Mouse (Mus musculus) forebrain, embryonic 13.5 days (tissue): ENCODE data around the gene Pard3b. TPM values are rescaled to one million over a fixed set of nuclear protein-coding genes. Genes with fewer than 3 reads are reported as not detected.
"Not testable (repeated sequence)": the region's sequence is repeated elsewhere in the genome, so short reads cannot be mapped to it uniquely, and the experiment has no call there.

Experiments used
- ATAC-seq: fragments of 200-750 bp; cut with Nextera tagmentation; 2 replicates; pipeline ENCODE4 v1.8.0; 2017
- H3K27ac ChIP-seq: fragments of 300-500 bp; sonication (generic); 2 replicates; pipeline ENCODE4 v1.5.1; 2015; ENCODE audit warnings: inconsistent platforms, mild to moderate bottlenecking, moderate library complexity
- H3K27me3 ChIP-seq: fragments of 300-500 bp; sonication (generic); 2 replicates; pipeline ENCODE4 v1.6.1; 2015; ENCODE audit warnings: mild to moderate bottlenecking, inconsistent platforms
- H3K36me3 ChIP-seq: fragments of 300-500 bp; sonication (generic); 2 replicates; pipeline ENCODE4 v1.6.1; 2015; ENCODE audit warnings: mild to moderate bottlenecking, inconsistent platforms; ENCODE audit not compliant: poor library complexity, severe bottlenecking
- H3K4me1 ChIP-seq: fragments of 300-500 bp; sonication (generic); 2 replicates; pipeline ENCODE4 v1.6.1; 2015; ENCODE audit warnings: inconsistent platforms
- H3K4me2 ChIP-seq: fragments of 300-500 bp; sonication (generic); 2 replicates; pipeline ENCODE4 v1.6.1; 2015; ENCODE audit warnings: inconsistent platforms, mild to moderate bottlenecking, moderate library complexity
- H3K4me3 ChIP-seq: fragments of 300-500 bp; sonication (generic); 2 replicates; pipeline ENCODE4 v1.5.1; 2015; ENCODE audit warnings: mild to moderate bottlenecking, inconsistent platforms
- H3K9ac ChIP-seq: fragments of 300-500 bp; sonication (generic); 2 replicates; pipeline ENCODE4 v1.6.1; 2015; ENCODE audit warnings: mild to moderate bottlenecking, inconsistent platforms
- H3K9me3 ChIP-seq: fragments of 300-500 bp; sonication (generic); replicated peaks from 2 replicates; pipeline ENCODE4 v1.6.1; 2016; ENCODE audit warnings: inconsistent platforms
- WGBS: fragments of 180-500 bp; shearing (Covaris S2); methylation state at CpG from one replicate; pipeline ENCODE4 v1.1.7; 2015; 5-methylcytosine and 5-hydroxymethylcytosine counted together
- polyA plus RNA-seq: library from polyadenylated mRNA; unstranded; fragments of >200 nt; fragmentation: Nextera tagmentation; extraction: Ambion mirVana; gene quantifications from 2 replicates; pipeline ENCODE4 v1.2.1, GENCODE M21; 2015

Pard3b gene
- polyA plus RNA-seq, 1 experiment from 2014 or later, result 10.5 TPM

DNA sequence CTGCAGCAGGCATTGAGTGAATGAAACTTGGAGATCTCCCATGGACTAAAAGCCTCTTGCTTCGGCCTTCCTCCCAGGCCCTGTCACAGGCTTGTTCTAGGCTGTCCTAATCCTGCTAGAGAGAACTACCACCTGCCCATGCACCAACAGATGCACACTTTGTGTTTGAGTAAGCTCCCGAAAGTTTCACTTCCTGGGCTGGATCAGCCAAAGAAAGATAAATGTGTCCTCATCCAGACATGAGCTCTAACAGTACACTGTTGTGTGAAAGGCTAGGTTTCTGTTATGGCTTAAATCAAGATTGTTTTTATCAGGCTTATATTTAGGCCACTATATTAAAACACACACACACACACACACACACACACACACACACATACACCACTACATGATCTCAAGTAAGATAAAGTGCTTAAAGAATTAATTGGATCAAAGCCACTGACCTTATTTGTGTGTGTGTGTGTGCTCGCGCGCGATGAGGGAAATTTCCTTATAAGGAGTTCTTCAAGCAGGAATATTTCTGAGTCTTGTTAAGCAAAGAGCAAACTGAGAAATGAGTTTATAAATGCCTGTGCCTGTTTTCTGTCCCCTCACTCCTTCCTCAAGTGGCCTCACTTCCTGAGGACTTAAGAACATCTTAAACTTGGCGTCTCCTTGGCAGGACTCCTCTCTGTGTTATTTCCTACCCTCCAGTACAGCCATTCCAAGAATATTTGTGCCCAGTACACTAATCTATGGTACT is 940.6 kb downstream of the Pard3b start:
- no peak for ATAC-seq
- Histone ChIP-seq H3K4me2 (no peak overlapping the region), H3K9ac (no peak overlapping the region), H3K27me3 (no peaks in the 10 kb centered on the region), H3K9me3 (no peaks in the 10 kb centered on the region), H3K4me1 (peaks cover 9% of the 10 kb centered on the region), H3K4me3 (no peak overlapping the region), H3K27ac (no peak overlapping the region), H3K36me3 (no peaks in the 10 kb centered on the region)
- WGBS, result 81% methylated on average over 7 of the region's 7 CpGs

DNA sequence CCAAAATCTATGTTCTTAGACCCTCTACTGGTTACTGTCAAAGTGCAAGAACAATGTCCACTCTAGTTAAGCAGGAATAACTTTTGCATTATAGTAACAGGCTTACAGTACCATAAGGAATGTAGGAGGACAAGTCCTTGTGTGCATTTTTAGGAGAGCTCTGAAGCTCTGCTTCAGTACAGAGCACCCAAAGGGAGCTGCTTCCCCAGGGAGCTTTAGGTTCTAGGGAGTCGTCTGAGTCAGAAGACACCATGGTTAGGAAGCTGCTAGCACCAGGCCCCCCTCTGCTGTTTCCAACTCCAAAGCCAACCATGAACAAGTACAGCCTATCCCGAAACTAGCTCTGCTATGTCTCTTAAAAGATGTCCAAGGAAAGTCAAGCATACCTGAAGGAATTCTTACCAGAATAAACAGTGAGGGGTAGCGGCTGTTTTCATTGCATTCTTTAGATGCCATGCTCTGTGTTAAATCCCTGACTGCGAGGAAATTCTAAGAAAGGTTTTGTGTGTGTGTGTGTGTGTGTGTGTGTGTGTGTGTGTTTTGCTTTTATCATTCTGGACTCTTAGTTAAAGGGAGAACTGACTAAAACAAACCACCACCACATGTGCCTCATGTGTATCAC is 941.8 kb downstream of the Pard3b start:
- Histone ChIP-seq H3K4me1 (peaks cover 9% of the 10 kb centered on the region), H3K9me3 (no peaks in the 10 kb centered on the region), H3K27me3 (no peaks in the 10 kb centered on the region), H3K9ac (no peak overlapping the region), H3K4me3 (no peak overlapping the region), H3K36me3 (no peaks in the 10 kb centered on the region), H3K27ac (no peak overlapping the region), H3K4me2 (no peak overlapping the region)
- no peak for ATAC-seq
- WGBS, result 56% methylated on average over 4 of the region's 4 CpGs

DNA sequence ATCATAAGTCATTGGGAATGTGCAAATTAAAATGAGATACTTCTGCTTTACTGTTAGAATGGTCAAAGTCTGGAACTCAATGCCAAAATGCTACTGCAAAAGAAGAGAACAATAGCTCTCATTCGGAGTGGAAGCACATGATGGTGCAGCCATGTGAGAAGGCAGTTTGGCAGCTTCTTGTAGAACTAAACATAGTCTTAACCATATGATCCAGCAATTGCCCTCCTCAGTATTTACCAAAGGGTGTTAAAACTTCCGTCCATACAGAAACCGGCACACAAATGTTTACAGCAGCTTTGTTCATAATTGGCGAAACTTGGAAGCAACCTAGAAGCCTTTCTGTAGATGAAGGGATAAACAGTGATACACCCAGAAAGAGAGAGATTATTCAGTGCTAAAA is 943.9 kb downstream of the Pard3b start:
- Histone ChIP-seq H3K4me1 (peaks cover 7% of the 10 kb centered on the region), H3K9ac (no peak overlapping the region), H3K27ac (no peak overlapping the region), H3K36me3 (no peaks in the 10 kb centered on the region), H3K27me3 (no peaks in the 10 kb centered on the region), H3K4me2 (no peak overlapping the region), H3K9me3 (no peaks in the 10 kb centered on the region), H3K4me3 (no peak overlapping the region)
- 68% methylated on average over 4 of the region's 4 CpGs for WGBS
- no peak for ATAC-seq

DNA sequence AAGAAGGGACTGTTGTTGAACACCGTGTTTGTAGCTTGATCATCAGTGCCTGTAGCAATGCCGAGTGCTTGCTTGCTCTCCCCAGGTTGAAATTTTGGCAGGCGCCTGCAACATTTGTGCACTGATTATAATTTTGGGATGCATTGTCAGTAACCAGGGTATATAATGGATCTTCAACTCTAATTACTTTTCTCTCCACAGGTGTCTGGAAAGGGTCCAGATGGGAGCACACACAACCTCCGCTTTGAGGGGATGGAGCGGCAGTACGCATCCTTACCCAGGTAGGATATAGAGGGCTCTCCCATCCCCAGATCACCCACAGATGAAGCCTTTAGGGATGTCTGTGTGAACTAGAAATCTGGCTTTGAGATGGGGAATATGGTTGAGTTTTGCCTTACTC is 948.9 kb downstream of the Pard3b start:
- Histone ChIP-seq H3K27me3 (no peaks in the 10 kb centered on the region), H3K4me2 (no peak overlapping the region), H3K9me3 (no peaks in the 10 kb centered on the region), H3K4me3 (no peak overlapping the region), H3K9ac (no peak overlapping the region), H3K4me1 (peaks cover 15% of the 10 kb centered on the region), H3K36me3 (no peaks in the 10 kb centered on the region), H3K27ac (no peak overlapping the region)
- WGBS, result 74% methylated on average over 6 of the region's 6 CpGs
- ATAC-seq, result no peak

DNA sequence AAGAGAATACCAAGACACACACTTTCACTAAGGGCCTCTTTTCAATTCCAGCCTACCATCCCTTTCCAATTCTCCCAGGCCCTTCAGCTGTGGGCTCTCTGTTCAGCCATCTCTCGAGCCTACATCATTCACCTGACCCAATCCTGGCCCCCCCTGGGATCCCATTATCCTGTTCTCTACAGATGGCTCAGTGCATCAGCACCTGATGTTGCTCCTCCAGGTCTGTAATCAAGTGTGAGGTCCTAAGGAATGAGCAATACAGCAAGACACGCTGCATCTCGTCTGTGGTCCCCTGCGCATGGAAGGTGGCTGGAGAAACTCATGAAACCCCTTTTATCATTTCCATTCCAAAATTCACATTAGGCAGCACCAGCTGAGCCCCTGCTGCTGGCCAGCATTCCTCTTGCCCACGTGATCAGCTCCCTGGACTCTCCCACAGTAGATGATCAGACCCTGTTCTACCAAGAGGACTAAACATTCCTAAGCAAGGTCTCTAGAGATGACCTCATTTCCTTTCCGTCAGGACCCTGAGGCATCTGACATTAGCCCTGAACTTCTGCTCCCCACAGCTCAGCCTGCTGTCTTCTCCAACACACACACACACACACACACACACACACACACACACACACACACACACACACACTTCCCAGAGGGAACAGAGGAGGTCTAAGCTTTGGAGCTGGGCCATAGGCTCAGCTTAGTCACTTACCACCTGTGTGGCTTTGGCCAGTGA is 952.8 kb downstream of the Pard3b start:
- Histone ChIP-seq H3K4me2 (no peak overlapping the region), H3K27me3 (no peaks in the 10 kb centered on the region), H3K9ac (no peak overlapping the region), H3K4me3 (no peak overlapping the region), H3K27ac (0 out of 2 replicates have a peak overlapping the region, but pooled peaks have one; percentile 10), H3K4me1 (peaks cover 9% of the 10 kb centered on the region; the same call in 1 of the 2 replicates), H3K36me3 (no peaks in the 10 kb centered on the region), H3K9me3 (no peaks in the 10 kb centered on the region)
- ATAC-seq, result no peak
- WGBS, result 66% methylated on average over 6 of the region's 6 CpGs

DNA sequence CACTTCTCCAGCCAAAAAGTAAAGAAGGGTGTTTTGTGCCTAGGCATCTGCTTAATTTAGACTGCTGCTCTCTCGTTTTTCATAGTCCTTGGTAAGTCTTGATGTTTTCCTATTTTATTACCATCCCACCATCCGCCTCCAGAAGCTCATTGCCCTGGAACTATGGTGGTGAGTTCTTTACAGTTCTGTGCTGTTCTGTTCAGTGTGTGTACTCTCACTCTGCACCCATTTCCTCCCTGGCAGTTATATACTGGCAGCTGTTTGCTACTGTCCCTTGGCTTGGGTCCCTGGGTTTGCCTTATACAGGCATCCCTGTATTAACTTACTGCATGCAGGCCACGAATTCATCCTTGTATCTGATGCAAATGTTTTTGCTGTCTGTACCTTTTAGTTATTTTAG is 956.8 kb downstream of the Pard3b start:
- Histone ChIP-seq H3K27ac (no peak overlapping the region), H3K9ac (no peak overlapping the region), H3K36me3 (no peaks in the 10 kb centered on the region), H3K4me1 (peaks cover 9% of the 10 kb centered on the region; the same call in 1 of the 2 replicates), H3K4me3 (no peak overlapping the region), H3K27me3 (no peaks in the 10 kb centered on the region), H3K4me2 (no peak overlapping the region), H3K9me3 (no peaks in the 10 kb centered on the region)
- WGBS, result 84% methylated on average over 3 of the region's 3 CpGs
- no peak for ATAC-seq

DNA sequence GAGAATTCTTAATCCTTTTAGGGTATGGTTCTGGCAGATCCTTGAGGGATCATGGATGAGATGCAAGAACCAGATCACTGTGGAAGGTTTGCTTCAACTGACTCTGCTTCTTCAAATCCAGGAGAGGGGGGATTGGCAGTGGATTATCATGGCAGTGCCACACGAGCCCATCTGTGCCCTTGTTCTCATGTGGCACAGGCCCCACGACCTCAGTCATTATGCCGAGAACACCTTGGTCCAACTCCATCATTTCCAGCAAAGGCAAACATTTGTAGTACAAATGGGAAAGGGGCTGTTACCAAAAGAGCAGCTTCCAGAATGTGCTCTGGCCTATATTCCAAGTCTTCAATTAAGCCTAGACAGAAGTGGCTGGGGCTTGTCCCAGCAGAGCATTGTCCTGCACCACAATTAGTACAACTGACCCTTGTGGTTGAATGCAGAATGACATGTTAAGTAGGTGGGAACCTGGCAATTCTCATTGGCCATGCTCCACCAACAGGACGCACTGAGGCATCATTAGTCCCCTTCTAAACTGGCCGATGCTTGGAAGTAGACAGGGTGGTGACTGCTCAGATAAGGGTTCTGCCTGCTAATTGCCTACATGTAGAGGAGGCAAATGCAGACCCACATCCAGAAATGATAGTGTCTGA is 959.3 kb downstream of the Pard3b start:
- no peak overlapping the region for H3K9ac ChIP-seq
- WGBS, result 76% methylated on average over 5 of the region's 5 CpGs
- H3K36me3 ChIP-seq, result no peaks in the 10 kb centered on the region
- no peak for ATAC-seq
- no peak overlapping the region for H3K4me2 ChIP-seq
- H3K27me3 ChIP-seq, result no peaks in the 10 kb centered on the region
- no peaks in the 10 kb centered on the region for H3K4me1 ChIP-seq
- no peaks in the 10 kb centered on the region for H3K9me3 ChIP-seq
- no peak overlapping the region for H3K27ac ChIP-seq
- H3K4me3 ChIP-seq, result no peak overlapping the region

DNA sequence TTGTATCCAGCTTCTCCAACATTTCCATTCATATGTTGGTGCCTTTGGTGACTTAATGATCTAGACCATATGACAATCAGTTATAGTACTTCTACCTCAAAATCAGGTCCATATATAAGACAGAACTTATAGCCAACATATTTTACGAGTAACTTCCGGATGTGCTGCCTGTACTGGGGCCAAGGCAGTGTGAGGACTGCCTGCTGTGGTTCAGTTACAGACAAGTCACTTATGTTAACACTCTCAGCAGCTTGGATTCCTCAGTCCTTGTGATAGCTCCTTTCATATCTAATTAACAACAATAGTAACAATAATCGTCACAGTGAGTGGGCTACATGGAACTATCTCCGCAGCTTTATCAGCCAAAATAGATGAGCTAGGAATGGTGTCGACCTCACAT is 959.9 kb downstream of the Pard3b start:
- 92% methylated on average over 5 of the region's 5 CpGs for WGBS
- ATAC-seq, result no peak
- no peak overlapping the region for H3K9ac ChIP-seq
- H3K27ac ChIP-seq, result no peak overlapping the region
- no peaks in the 10 kb centered on the region for H3K9me3 ChIP-seq
- no peaks in the 10 kb centered on the region for H3K4me1 ChIP-seq
- no peak overlapping the region for H3K4me2 ChIP-seq
- no peaks in the 10 kb centered on the region for H3K36me3 ChIP-seq
- no peaks in the 10 kb centered on the region for H3K27me3 ChIP-seq
- H3K4me3 ChIP-seq, result no peak overlapping the region

DNA sequence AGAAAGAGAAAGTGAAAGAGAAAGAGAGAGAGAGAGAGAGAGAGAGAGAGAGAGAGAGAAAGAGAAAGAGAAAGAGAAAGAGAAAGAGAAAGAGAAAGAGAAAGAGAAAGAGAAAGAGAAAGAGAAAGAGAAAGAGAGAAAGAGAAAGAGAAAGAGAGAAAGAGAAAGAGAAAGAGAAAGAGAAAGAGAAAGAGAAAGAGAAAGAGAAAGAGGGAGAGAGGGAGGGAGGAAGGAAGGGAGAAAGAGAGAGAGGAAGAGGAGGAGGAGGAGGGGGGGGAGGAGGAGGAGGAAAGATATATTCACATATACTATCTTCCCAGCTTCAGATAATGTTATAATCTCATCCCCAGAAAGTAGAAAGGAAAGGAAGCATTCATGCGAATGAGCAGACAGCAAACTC is 966.0 kb downstream of the Pard3b start:
- WGBS, result 97% methylated on average over 1 of the region's 1 CpGs
- H3K27me3 ChIP-seq, H3K4me1 ChIP-seq, H3K4me2 ChIP-seq, H3K9ac ChIP-seq, H3K36me3 ChIP-seq, ATAC-seq, H3K4me3 ChIP-seq, H3K27ac ChIP-seq, H3K9me3 ChIP-seq: not testable (repeated sequence)

DNA sequence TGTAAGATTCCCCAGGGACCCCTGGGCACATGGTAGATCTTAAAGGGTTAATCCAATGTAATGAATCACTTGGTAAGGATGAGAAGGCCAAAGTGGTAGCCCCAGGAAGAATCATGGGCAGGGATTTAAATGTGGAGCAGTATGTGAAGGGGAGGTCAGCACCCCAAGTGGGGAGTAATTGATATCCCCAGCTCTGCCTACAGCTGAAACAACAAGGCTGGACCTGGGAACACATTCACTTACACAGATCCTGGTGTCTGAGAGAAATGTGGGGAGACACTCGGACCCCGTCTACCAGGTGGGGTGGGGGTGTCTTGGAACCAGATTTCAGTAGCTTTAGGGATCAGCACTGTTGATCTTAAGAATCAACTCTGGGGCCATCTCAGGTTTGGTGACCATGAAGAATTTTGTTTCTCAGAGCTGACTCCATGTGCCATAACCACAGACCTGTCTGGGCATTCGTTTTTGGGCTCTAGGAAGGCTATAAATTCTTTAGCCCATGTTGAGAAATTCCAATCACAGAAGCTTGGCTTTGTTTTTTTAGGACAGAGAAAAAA is 979.6 kb downstream of the Pard3b start:
- Histone ChIP-seq H3K9ac (no peak overlapping the region), H3K4me3 (no peak overlapping the region), H3K9me3 (no peaks in the 10 kb centered on the region), H3K36me3 (no peaks in the 10 kb centered on the region), H3K27me3 (no peaks in the 10 kb centered on the region), H3K27ac (no peak overlapping the region), H3K4me2 (no peak overlapping the region), H3K4me1 (no peaks in the 10 kb centered on the region)
- 83% methylated on average over 3 of the region's 3 CpGs for WGBS
- ATAC-seq, result no peak

DNA sequence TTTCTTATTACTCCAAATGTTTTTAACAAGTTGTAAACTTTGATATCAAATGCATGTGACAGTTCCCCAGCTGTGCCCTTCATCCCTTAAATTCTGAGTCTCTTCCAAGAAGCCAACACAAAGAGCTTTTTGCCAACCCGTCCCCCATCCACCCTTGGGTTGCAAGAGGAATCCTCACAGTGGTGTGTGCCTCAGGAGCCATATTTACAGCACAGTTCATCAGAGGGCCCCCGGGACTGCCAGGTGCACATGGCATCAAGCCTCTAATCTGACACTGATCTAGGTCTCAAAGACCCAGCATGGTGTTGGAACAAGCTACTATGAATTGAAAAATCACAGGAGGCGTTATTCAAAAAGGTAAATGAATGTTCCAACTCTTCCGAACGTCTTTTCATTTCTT is 980.8 kb downstream of the Pard3b start:
- Histone ChIP-seq H3K9me3 (no peaks in the 10 kb centered on the region), H3K36me3 (no peaks in the 10 kb centered on the region), H3K27me3 (no peaks in the 10 kb centered on the region), H3K4me2 (no peak overlapping the region), H3K4me3 (no peak overlapping the region), H3K9ac (no peak overlapping the region), H3K27ac (no peak overlapping the region), H3K4me1 (no peaks in the 10 kb centered on the region)
- 92% methylated on average over 5 of the region's 5 CpGs for WGBS
- no peak for ATAC-seq

DNA sequence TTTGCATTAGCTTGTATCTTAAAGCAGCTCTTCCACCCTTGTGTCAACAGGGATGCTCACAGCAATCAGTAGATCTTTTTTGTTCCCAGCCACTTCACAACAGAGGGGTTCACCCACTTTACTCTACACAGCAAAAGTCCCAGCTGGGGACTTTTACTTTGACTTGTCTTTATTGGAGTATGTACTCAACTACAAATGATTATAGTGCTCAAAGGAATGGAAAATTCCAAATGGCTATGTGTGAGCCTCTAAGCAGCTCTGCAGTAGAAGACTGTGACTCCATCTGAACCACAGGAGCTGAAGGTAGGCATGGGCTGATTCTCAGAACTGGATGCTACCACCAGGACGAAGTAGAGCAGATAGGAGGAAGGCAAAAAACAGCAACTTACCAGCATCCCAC is 983.8 kb downstream of the Pard3b start:
- H3K9ac ChIP-seq, result no peak overlapping the region
- no peaks in the 10 kb centered on the region for H3K4me1 ChIP-seq
- WGBS, result 77% methylated on average over 1 of the region's 1 CpGs
- no peak for ATAC-seq
- no peak overlapping the region for H3K4me3 ChIP-seq
- H3K9me3 ChIP-seq, result no peaks in the 10 kb centered on the region
- no peaks in the 10 kb centered on the region for H3K27me3 ChIP-seq
- H3K4me2 ChIP-seq, result no peak overlapping the region
- no peaks in the 10 kb centered on the region for H3K36me3 ChIP-seq
- no peak overlapping the region for H3K27ac ChIP-seq
